Mouse (Mus musculus) layer of hippocampus, adult 9-11 months (tissue): ENCODE data around the gene 4833427G06Rik.
A peak's percentile ranks its signal among the peaks of the same experiment; 100 is the strongest.
"Not testable (repeated sequence)": the region's sequence is repeated elsewhere in the genome, so short reads cannot be mapped to it uniquely, and the experiment has no call there.

Source experiments
- DNase-seq: peaks from one replicate; pipeline ENCODE4 v3.0.0; 2022

4833427G06Rik gene

GRCm38 (mm10) chr9:51101756-51102425 is at the start of gene 4833427G06Rik:
TSS of gene 4833427G06Rik (minus strand) at chr9:51102078.
- no peak for DNase-seq

DNA sequence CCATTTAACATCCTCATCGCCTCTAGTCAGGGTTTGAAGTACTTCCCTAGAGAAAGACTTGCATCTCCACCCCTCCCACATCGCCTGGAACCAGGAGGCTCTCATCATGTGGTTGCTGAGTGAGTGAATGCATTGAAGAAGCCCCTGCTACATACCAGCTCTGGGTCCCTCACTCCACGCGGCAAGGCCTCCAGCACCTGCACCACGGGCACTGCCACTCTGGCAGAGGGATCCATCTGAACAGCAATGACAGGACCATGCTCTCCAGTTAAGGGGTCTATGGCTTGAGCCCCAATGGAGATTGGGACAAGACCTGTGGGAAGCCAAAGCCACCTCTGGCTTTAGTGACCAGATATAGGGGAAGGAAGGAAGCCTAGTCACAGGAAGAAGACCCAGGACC is 45.4 kb upstream of the 4833427G06Rik start:
- DNase-seq, result no peak

- DNase-seq, result no peak
Observed at GRCm38 (mm10) chr9:51146496-51146895, 44.6 kb upstream of the 4833427G06Rik start.

DNA sequence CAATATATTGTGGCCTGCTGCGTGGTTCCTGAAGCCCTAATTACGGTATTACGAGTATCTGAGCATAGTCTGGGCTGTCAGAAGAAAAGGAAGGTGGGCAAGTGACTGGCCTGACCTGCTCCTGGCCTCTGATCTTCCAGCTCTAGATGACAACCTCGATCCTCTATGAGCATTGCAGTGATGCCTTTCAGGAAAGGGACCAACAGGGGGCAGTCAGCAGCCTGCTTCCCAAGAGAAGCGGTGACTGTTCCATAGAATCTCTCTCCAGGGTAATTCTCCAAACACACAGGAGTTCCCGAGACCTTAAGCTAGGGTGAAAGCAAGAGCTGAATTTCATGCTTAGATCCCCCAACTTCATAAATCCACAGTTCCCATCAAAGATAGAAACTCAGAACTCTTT is 42.3 kb upstream of the 4833427G06Rik start:
- DNase-seq, result no peak

- DNase-seq, result no peak
Observed at GRCm38 (mm10) chr9:51143437-51143836, 41.6 kb upstream of the 4833427G06Rik start.

DNA sequence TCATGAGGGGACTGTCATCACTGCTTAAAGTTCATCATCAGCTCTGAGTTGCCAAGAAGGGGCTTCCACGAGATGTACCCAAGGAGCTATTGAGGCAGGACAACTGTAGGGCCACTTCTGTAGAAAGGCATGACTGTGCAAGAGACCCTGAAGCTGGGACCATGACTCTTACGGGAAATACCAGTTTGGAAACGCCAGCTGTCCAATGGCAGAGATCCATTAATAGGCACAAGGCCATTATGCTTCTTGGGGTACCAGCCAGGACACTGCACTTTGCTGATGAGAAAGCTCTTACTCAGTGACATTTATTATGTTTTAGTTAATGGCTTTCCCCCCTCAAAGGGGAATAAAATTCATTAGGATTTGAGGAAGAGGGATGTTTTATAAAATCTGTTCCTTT is 38.8 kb upstream of the 4833427G06Rik start:
- no peak for DNase-seq

DNA sequence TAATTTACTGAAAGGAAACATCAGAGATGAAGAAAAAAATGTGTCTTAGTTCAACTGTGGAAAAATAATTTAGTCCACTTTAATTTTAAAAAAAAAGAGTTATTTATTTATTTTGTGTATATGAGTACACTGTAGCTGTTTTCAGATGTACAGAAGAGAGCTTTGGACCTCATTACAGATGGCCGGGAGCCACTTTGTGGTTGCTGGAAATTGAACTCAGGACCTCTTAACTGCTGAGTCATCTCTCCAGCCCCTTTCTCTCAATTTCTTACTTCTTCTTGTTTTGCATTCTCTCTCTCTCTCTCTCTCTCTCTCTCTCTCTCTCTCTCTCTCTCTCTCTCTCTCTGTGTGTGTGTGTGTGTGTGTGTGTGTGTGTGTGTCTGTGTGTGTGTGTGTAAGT is 37.5 kb upstream of the 4833427G06Rik start:
- not testable (repeated sequence) for DNase-seq

DNA sequence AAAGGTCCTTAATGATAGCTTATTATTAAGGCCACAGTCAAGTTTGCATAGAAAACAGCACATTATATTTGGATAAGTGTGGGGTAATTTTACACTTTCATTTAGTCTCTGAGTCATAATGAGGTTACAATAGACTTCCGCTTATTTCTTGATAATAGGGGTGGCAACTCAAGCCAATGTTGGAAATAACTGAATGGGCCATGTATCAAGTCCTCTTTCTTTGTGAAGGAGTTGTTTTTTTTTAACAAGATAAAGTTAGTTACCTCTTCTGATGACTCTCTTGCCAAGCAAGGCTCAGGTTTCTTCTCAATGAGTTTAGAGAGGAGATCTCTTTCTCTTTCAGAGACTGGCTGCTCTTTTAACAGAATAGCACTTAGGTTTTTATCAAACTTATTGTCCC is 36.4 kb upstream of the 4833427G06Rik start:
- DNase-seq, result no peak

DNA sequence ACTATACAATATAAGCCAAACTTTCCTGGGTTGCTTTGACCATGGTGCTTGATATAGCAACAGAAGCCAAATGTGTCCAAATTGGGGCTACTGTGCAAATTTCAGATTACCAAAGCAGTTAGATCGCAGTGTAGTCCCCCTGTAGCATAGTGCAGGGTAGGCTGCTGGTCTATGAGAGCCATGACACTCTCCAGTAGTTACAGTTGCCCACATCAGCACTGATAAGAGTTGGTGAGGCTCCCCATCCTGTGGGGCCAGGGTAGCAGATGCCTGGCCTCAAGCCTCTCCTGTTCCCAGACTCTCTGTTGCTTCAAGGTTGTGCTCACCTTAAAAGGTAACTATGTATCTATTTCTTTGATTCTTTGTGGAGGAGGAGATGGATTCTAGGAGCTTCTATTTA is 36.0 kb upstream of the 4833427G06Rik start:
- no peak for DNase-seq

- DNase-seq, result no peak
Observed at GRCm38 (mm10) chr9:51137432-51137831, 35.6 kb upstream of the 4833427G06Rik start.

- no peak for DNase-seq
Observed at GRCm38 (mm10) chr9:51136985-51137384, 35.1 kb upstream of the 4833427G06Rik start.

DNA sequence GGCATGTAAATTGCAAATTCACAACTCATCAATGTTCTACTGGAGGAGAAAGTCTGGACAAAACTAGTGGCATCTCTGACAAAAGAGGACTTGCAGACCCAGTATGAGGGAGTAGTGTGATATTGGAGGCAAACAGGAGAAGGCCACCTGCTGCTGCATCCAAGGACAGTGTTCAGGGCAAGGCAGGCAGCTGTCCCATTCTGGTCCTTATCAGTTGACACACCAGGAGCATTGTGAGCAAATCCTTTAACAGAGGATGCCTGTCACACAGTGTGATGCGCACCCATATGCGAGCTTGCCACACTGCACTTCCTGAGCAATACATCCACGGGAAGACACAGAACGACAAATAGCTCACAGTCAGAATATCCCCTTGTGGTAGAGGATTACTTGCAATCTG is 12.9 kb upstream of the 4833427G06Rik start:
- DNase-seq, result no peak

DNA sequence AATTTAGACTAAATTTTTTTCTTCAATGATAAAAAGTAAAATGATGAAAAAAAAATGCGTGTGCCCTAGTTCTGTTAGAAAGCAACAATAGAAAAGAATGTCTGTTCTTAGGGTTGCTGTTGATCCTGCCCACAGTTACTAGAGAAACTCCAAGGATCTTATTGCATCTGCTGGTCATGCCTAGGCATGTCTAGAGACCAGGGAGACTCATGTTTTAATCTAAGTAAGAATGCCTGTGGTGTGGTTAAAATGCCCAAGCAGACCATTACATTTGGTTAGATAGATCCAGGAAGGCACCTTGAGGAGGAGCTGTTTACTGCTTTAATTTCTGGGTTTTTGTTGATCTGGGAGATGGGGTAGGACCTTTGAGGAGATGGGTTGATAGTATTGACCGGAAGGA is 3.9 kb upstream of the 4833427G06Rik start:
- no peak for DNase-seq

DNA sequence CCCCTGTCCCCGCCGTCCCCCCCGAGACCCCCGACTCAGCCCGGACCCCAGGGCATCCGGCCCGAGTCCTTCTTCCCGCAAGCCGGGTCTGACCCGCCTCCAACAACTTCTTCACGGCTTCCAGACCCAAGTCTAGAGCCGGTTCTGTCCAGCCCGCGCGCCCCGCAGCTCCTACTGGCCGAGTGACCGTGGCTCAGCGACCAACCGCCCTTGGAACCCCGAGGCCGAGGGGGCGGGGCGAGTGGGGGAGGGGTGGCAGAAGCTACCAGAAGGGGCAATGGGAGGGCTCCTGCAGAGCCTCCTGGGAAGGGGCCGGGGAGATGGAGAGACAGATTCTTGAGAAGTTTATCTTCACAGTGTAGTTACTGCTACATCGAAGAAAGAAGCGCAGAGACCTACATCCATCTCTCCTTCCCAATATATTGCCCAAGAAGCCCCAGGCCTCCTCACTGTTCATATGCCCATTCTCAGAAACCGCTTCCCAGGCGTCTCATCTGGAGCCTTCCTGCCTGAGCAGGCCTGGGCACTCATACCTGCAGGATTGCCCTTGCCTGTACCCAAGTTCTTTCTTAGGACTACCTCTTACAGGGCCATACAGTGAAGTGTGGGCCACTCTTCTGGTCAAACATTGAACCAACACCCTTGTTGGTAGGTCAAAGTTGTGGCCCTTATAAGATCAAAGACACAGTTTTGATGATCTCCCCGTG is 2.1 kb upstream of the 4833427G06Rik start:
- no peak for DNase-seq

- no peak for DNase-seq
Observed at GRCm38 (mm10) chr9:51102963-51103807, 1.3 kb upstream of the 4833427G06Rik start.

- DNase-seq, result no peak
Observed at GRCm38 (mm10) chr9:51096306-51096705, 5.6 kb downstream of the 4833427G06Rik start.

DNA sequence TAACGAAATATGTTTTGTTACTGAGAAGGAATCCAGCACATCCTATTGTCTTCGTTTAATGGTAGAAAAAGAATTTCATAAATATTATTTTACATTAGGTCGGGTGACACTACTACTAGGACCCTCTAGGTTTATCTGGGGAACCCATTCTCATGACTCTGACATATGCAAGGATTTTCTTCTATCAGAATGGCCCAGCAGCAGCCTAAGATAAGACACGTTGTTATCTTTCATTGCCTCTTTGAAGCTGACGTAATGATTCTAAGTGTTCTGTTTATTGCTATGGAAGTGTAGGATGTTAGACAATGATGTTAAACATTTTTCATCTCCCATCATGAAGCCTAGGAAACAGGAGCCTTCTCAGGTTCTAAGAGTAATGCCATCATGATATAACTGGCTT is 8.2 kb downstream of the 4833427G06Rik start:
- DNase-seq, result no peak

- no peak for DNase-seq
Observed at GRCm38 (mm10) chr9:51081614-51082013, 20.3 kb downstream of the 4833427G06Rik start.

DNA sequence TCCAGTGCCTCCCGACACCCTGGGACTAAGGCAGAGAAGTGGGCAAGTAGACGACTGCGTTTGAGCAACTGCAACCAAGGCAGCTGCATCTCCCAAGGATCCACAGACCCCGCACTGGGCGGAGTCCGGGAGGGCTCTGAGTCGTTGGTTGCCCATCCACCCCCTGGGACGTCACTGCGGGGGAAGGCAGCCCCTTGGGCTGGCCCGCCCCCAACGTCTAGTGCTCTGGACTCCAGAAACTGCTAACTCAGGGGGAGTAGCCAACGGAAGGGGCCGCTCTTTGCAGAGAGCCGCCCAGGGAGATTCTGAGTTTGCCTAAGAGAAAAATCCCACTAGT is 24.9 kb downstream of the 4833427G06Rik start, which contains the start of gene Layn:
TSS of gene Layn (minus strand) at position 116 of the 337 bp plus-strand sequence.
- peak; percentile 40 for DNase-seq

- DNase-seq, result no peak
Observed at GRCm38 (mm10) chr9:51076300-51076978, 25.4 kb downstream of the 4833427G06Rik start.

DNA sequence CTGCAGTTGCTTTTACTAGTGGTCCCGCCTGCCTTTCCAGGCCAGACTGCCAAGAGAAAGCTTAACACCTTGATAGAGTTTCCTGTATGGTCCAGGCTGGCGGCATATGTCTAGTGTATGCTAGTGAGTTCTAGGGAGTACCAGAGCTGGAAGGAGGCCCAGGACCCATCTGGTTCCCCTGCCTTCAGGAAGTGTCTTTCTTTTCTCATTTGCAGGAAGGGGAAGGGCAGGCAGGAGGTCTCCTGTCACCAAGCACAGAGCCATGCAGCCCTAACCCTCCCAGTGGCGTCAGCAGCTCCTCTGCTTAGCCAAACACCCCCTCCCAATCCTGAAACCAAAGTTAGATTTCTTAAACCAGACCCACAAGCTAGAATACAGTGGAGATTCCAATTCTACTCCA is 26.1 kb downstream of the 4833427G06Rik start:
- peak; percentile 21 for DNase-seq

DNA sequence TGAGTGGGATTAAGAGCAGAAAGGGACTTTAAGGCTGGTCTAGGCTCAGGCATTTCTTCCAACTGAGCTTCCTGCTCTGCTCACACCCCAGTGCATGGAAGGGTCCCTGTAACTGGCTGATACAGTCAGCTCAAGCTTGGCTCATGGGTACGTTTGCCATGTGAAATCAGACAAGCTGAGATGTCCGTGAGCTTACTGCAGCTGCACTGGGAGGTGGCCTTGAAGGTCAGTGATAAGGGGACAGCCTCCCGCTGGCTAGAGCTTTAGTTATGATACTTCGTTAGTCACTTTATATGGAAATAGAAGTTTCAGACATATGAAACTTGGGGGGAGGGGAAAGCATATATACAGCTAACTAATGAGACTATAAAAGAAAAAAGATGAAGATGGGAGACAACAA is 31.1 kb downstream of the 4833427G06Rik start:
- no peak for DNase-seq

DNA sequence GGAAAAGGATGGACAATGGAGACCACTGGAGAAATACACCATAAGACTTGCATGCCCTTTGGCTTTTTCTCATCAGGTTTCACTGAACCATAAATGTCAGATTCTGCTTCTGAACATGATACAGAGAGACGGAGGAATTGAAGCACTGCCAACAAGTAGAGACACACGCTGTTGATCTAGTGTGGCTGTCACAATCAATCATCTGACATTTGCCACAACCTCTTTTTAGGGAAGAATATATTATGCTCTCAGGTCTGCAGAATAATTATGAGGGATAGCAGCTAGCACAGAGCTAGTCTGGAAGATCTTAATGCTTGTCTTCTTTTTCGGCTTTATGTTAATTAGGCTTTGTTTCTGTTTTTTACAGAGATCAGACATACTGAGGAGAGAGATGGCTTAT is 33.7 kb downstream of the 4833427G06Rik start:
- DNase-seq, result no peak
